Mouse (Mus musculus) small intestine, adult 2 months (tissue): ENCODE measurements at regions not wholly inside any gene's neighbourhood (a gene's known extent, or its start where the extent isn't known, plus 50 kb on each side); places are given as distances from the start of the nearest gene placed in this dataset.

Source experiments
- CTCF ChIP-seq: fragments of 200-500 bp; IDR thresholded peaks from 2 replicates; pipeline ENCODE4 v1.5.1; 2012; ENCODE audit warnings: low read depth, mild to moderate bottlenecking, control low read depth, inconsistent platforms, low read length, moderate library complexity, mixed read lengths; ENCODE audit not compliant: insufficient replicate concordance, insufficient read length; ENCODE audit errors: extremely low read depth
- POLR2A ChIP-seq: fragments of 200-500 bp; IDR thresholded peaks from 2 replicates; pipeline ENCODE4 v1.6.1; 2012; ENCODE audit warnings: low read depth, mild to moderate bottlenecking, control low read depth, inconsistent platforms, low read length, moderate library complexity

GRCm38 (mm10) chr14:33864796-33865195 lies 58.6 kb upstream of the Gdf10 start:
- TF ChIP-seq CTCF (no peak), POLR2A (no peak)
